Mouse (Mus musculus) erythroblast, embryonic 14.5 days (primary cell): ENCODE results near the gene Adh7. TPM values are rescaled to one million over a fixed set of nuclear protein-coding genes. Genes with fewer than 3 reads are reported as not detected.

Experiments
- H3K27me3 ChIP-seq: 2 replicates; pipeline ENCODE4 v1.6.1; 2012; ENCODE audit warnings: inconsistent platforms; ENCODE audit not compliant: control insufficient read depth
- H3K36me3 ChIP-seq: 2 replicates; pipeline ENCODE4 v1.6.1; 2012; ENCODE audit warnings: mild to moderate bottlenecking, inconsistent platforms; ENCODE audit not compliant: control insufficient read depth
- H3K4me1 ChIP-seq: 2 replicates; pipeline ENCODE4 v1.6.1; 2012; ENCODE audit warnings: inconsistent platforms; ENCODE audit not compliant: control insufficient read depth
- H3K4me3 ChIP-seq: replicated peaks from 2 replicates; pipeline ENCODE3; 2012; ENCODE audit warnings: moderate library complexity, mild to moderate bottlenecking, inconsistent platforms
- H3K9me3 ChIP-seq: 2 replicates; pipeline ENCODE4 v1.6.1; 2012; ENCODE audit warnings: low read length, inconsistent platforms, mixed read lengths; ENCODE audit not compliant: control insufficient read depth
- GATA1 ChIP-seq: IDR thresholded peaks from 2 replicates; pipeline ENCODE4 v1.6.1; 2012; ENCODE audit warnings: low read length, inconsistent platforms, mixed read lengths
- TAL1 ChIP-seq: IDR thresholded peaks from 3 replicates; pipeline ENCODE4 v1.6.1; 2012; ENCODE audit warnings: low read length, inconsistent platforms, mixed read lengths
- polyA plus RNA-seq: library from polyadenylated mRNA; stranded (reverse); fragments of >175 nt; gene quantifications from 2 replicates; pipeline ENCODE4 v1.2.3, GENCODE M21; 2012

Adh7 gene
- polyA plus RNA-seq, 1 experiment = not detected

- H3K4me1 ChIP-seq = no peaks in the 10 kb centered on the region
- no peaks in the 10 kb centered on the region for H3K36me3 ChIP-seq
- no peak for TF ChIP-seq TAL1
- TF ChIP-seq GATA1 = no peak
- no peaks in the 10 kb centered on the region for H3K27me3 ChIP-seq
- no peak overlapping the region for H3K4me3 ChIP-seq
- no peaks in the 10 kb centered on the region for H3K9me3 ChIP-seq
Measured at GRCm38 (mm10) chr3:138242933-138243332, 25.4 kb downstream of the Adh7 start.

GRCm38 (mm10) chr3:138244338-138244874, 26.8 kb downstream of the Adh7 start:
- H3K9me3 ChIP-seq = no peaks in the 10 kb centered on the region
- no peak for TF ChIP-seq TAL1
- no peak for TF ChIP-seq GATA1
- H3K27me3 ChIP-seq = no peaks in the 10 kb centered on the region
- no peak overlapping the region for H3K4me3 ChIP-seq
- H3K4me1 ChIP-seq = no peaks in the 10 kb centered on the region
- H3K36me3 ChIP-seq = no peaks in the 10 kb centered on the region

GRCm38 (mm10) chr3:138246511-138247020, 29.0 kb downstream of the Adh7 start:
- Histone ChIP-seq H3K4me1 (no peaks in the 10 kb centered on the region), H3K36me3 (no peaks in the 10 kb centered on the region), H3K4me3 (no peak overlapping the region), H3K9me3 (no peaks in the 10 kb centered on the region), H3K27me3 (no peaks in the 10 kb centered on the region)
- TF ChIP-seq GATA1 (no peak), TAL1 (no peak)

GRCm38 (mm10) chr3:138247241-138247640, 29.7 kb downstream of the Adh7 start:
- H3K4me3 ChIP-seq = no peak overlapping the region

GRCm38 (mm10) chr3:138248011-138248410, 30.5 kb downstream of the Adh7 start:
- Histone ChIP-seq H3K9me3 (no peaks in the 10 kb centered on the region), H3K27me3 (no peaks in the 10 kb centered on the region), H3K4me1 (no peaks in the 10 kb centered on the region), H3K36me3 (no peaks in the 10 kb centered on the region), H3K4me3 (no peak overlapping the region)
- TF ChIP-seq GATA1 (no peak), TAL1 (no peak)

More at GRCm38 (mm10) chr3:138247241-138247640, 29.7 kb downstream of the Adh7 start:
- TF ChIP-seq GATA1 (no peak), TAL1 (no peak)
- Histone ChIP-seq H3K36me3 (no peaks in the 10 kb centered on the region), H3K9me3 (no peaks in the 10 kb centered on the region), H3K27me3 (no peaks in the 10 kb centered on the region), H3K4me1 (no peaks in the 10 kb centered on the region)

- Histone ChIP-seq H3K36me3 (no peaks in the 10 kb centered on the region), H3K27me3 (no peaks in the 10 kb centered on the region), H3K4me1 (no peaks in the 10 kb centered on the region), H3K9me3 (no peaks in the 10 kb centered on the region), H3K4me3 (no peak overlapping the region)
- TF ChIP-seq GATA1 = no peak
- no peak for TF ChIP-seq TAL1
Measured at GRCm38 (mm10) chr3:138248746-138249145, 31.2 kb downstream of the Adh7 start.

GRCm38 (mm10) chr3:138251156-138251555, 33.6 kb downstream of the Adh7 start:
- no peaks in the 10 kb centered on the region for H3K4me1 ChIP-seq
- H3K27me3 ChIP-seq = no peaks in the 10 kb centered on the region
- TF ChIP-seq TAL1 (no peak), GATA1 (no peak)
- H3K4me3 ChIP-seq = no peak overlapping the region
- H3K36me3 ChIP-seq = no peaks in the 10 kb centered on the region
- H3K9me3 ChIP-seq = no peaks in the 10 kb centered on the region

- Histone ChIP-seq H3K27me3 (no peaks in the 10 kb centered on the region), H3K4me3 (no peak overlapping the region), H3K9me3 (no peaks in the 10 kb centered on the region), H3K4me1 (no peaks in the 10 kb centered on the region), H3K36me3 (no peaks in the 10 kb centered on the region)
- TF ChIP-seq TAL1 (no peak), GATA1 (no peak)
Measured at GRCm38 (mm10) chr3:138254205-138254604, 36.6 kb downstream of the Adh7 start.

- TF ChIP-seq GATA1 (no peak), TAL1 (no peak)
- no peak overlapping the region for H3K4me3 ChIP-seq
- H3K4me1 ChIP-seq = no peaks in the 10 kb centered on the region
- H3K27me3 ChIP-seq = no peaks in the 10 kb centered on the region
- H3K9me3 ChIP-seq = no peaks in the 10 kb centered on the region
- no peaks in the 10 kb centered on the region for H3K36me3 ChIP-seq
Measured at GRCm38 (mm10) chr3:138255366-138255765, 37.8 kb downstream of the Adh7 start.
